Mouse (Mus musculus) R1 (cell line): ENCODE data around the gene Hist1h4f.
A peak's percentile ranks its signal among the peaks of the same experiment; 100 is the strongest.
"Not testable (repeated sequence)": the region's sequence is repeated elsewhere in the genome, so short reads cannot be mapped to it uniquely, and the experiment has no call there.

Experiments used
- DNase-seq: peaks from one replicate; pipeline ENCODE4 v3.0.0-alpha.2; 2018; ENCODE audit warnings: low read depth, low spot score

Gene Hist1h4f

GRCm38 (mm10) chr13:23554925-23555838 lies 3.7 kb upstream of the Hist1h4f start:
- DNase-seq = peak; percentile 94

- DNase-seq = no peak
Observed at GRCm38 (mm10) chr13:23554393-23554792, 2.9 kb upstream of the Hist1h4f start.

DNA sequence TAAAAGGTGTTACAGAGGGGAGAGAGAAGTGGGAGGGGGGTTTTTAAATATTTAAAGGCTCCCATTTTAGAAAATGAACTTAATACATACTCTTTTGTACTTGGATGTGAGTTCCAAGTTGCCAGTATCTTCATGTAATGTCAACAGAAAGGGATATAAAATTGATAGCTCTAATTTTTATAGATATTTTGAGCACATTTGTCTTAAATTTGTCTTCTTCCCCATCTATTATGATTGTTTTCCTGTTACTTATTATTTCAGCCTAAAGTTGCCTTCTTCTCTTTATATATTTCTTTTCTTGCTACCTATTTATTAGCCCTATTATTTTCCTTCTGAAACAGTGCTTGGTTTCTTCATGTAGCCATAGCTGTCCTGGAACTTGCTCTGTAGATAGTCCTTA lies 1.5 kb upstream of the Hist1h4f start, which contains the start of gene Hist1h1d:
TSS of gene Hist1h1d (plus strand) at position 301 of the 400 bp plus-strand sequence.
- no peak for DNase-seq

GRCm38 (mm10) chr13:23551931-23552914 lies 775 bp upstream of the Hist1h4f start:
- no peak for DNase-seq

GRCm38 (mm10) chr13:23550761-23551145 lies 695 bp downstream of the Hist1h4f start:
- DNase-seq = no peak

GRCm38 (mm10) chr13:23546694-23547093 lies 4.8 kb downstream of the Hist1h4f start:
- no peak for DNase-seq

DNA sequence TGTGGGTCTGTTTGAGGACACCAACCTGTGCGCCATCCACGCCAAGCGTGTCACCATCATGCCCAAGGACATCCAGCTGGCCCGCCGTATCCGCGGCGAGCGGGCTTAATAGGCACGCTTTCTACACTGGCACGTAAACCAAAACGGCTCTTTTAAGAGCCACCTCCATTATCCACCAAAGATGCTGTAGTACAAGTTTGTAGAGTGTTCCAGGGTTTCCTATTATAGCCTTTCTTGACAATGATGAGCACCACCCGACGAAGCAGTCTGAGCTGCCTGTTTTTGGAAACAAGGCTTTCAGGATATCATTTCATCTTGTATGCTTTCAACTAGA lies 6.7 kb downstream of the Hist1h4f start:
- DNase-seq = not testable (repeated sequence)

GRCm38 (mm10) chr13:23543965-23544786 lies 7.3 kb downstream of the Hist1h4f start, which contains the start of gene Hist1h3f:
Gene Hist1h3f (plus strand): TSS chr13:23544052.
- DNase-seq = peak; percentile 96

- DNase-seq = peak; percentile 97
Observed at GRCm38 (mm10) chr13:23542999-23543607, 8.3 kb downstream of the Hist1h4f start, which contains the start of gene Hist1h2bh. Gene Hist1h2bh (minus strand): TSS chr13:23543392.

DNA sequence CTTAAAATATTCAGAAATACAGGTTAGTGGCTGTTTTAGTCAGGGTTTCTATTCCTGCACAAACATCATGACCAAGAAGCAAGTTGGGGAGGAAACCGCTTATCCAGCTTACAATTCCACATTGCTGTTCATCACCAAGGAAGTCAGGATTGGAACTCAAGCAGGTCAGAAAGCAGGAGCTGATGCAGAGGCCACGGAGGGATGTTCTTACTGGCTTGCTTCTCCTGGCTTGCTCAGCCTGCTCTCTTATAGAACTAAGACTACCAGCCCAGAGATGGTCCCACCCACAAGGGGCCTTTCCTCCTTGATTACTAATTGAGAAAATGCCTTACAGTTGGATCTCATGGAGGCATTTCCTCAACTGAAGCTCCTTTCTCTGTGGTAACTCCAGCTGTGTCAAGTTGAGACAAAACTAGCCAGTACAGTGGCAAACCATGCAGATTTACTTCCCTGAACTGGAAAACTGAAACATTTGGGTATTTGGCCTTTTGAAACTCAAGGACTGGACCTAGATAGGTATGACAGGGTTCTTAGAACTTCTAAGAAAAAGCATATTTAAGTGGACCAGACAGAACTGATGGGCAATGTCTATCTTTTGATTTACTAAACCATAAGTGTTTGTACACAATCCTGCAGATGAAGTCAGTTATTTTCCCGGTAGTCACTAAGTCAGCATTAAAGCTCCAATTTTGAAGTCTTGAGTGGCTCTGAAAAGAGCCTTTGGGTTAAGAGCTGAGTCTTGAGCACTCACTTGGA lies 9.0 kb downstream of the Hist1h4f start:
- not testable (repeated sequence) for DNase-seq

GRCm38 (mm10) chr13:23541497-23541896 lies 10.0 kb downstream of the Hist1h4f start:
- DNase-seq = no peak

GRCm38 (mm10) chr13:23539821-23540220 lies 11.6 kb downstream of the Hist1h4f start:
- DNase-seq = not testable (repeated sequence)

- no peak for DNase-seq
Observed at GRCm38 (mm10) chr13:23538249-23538648, 13.2 kb downstream of the Hist1h4f start.

GRCm38 (mm10) chr13:23537006-23537710 lies 14.3 kb downstream of the Hist1h4f start:
- DNase-seq = no peak

DNA sequence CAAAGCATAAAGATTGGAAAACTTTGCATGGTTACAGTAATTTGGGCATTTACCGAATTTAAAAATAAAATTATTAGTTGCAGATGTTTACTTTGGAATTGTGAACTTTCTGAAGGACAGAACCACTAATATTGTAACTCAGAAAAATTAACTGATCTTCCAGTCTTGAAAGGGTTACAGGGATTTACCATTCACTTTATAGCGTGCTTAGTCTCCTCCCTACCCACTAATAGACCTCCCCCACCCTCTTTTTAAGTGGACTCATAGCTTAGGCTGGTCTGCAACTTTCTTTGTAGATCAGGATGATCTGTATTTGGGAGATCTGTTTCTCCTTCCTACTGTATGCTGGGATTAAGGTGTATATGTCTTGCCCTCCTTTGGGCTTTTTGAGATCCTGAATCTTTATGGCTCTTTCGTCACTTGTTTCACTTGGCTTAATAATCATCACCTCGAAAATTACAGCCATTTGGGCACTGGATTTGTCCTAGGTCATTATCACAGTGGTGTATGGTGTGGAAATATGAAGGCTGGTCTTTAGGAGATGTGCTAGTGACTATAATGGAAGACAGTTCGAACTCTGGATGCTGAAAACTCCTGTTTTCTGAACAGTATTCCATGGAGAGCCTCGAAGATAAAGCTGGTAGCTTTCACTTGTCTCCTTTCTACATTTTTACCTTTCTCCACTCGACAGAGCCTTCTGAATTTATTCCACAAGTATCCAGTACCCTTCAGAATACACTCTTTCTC lies 15.2 kb downstream of the Hist1h4f start:
- DNase-seq = peak; percentile 72

DNA sequence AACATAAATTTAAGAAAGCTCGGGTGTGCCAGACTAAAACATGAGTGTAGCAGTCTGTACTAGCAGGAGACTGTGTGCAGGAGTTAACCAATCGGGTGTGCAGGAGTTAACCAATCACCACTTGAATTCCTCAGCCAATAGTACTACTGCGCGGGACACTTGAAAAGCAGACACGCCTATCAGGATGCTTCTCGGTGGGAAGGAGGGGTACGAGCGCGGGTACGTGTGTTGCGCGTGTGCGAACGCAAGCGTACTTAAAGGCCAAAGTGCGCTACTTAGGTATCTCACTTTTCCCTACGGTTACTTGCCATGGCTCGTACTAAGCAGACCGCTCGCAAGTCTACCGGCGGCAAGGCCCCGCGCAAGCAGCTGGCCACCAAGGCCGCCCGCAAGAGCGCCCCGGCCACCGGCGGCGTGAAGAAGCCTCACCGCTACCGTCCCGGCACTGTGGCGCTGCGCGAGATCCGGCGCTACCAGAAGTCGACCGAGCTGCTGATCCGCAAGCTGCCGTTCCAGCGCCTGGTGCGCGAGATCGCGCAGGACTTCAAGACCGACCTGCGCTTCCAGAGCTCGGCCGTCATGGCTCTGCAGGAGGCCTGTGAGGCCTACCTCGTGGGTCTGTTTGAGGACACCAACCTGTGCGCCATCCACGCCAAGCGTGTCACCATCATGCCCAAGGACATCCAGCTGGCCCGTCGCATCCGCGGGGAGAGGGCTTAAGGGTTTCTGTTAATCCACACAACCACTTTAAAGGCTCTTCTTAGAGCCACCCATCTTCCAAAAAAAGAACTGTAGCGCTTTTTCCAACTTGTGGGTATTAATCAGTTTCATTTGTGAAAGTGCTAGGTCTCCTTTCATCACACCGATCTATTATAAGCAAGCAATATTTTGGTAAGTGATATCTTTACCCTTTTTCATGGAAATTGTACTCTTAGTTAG lies 16.0 kb downstream of the Hist1h4f start, which contains the start of gene Hist1h3g:
TSS of gene Hist1h3g (plus strand) at position 286 of the 939 bp plus-strand sequence.
- peak; percentile 100 for DNase-seq
